Mouse (Mus musculus): ENCODE results near the gene Etfbkmt. TPM values are rescaled to one million over a fixed set of nuclear protein-coding genes. Genes with fewer than 3 reads are reported as not detected.
"Not testable (repeated sequence)": the region's sequence is repeated elsewhere in the genome, so short reads cannot be mapped to it uniquely, and the experiment has no call there.

Gene Etfbkmt
- total RNA-seq (2021) = 10 to 100 TPM in 1 of 2 experiments, 1 to 10 TPM in 1; 7.5 to 13.5 TPM
- long read RNA-seq, experiment 1, partial matches to known transcripts = 0 of 2 reads
- long read RNA-seq, experiment 1, other reads (novel, unspliced or antisense) = 2 of 2 reads
- long read RNA-seq, experiment 2, partial matches to known transcripts = 0 of 6 reads
- long read RNA-seq, experiment 2, other reads (novel, unspliced or antisense) = 1 of 6 reads

GRCm38 (mm10) chr6:149139471-149139870 lies at the start of gene Etfbkmt:
Gene Etfbkmt, plus strand, starts transcription at chr6:149139849.
- no peak for DNase-seq

- DNase-seq = no peak
Observed at GRCm38 (mm10) chr6:149092406-149092805, 47.2 kb upstream of the Etfbkmt start.

- no peak for DNase-seq
Observed at GRCm38 (mm10) chr6:149093465-149093864, 46.2 kb upstream of the Etfbkmt start.

GRCm38 (mm10) chr6:149094555-149094954 lies 45.1 kb upstream of the Etfbkmt start:
- no peak for DNase-seq

- DNase-seq = no peak
Observed at GRCm38 (mm10) chr6:149095389-149095788, 44.3 kb upstream of the Etfbkmt start.

- DNase-seq = no peak
Observed at GRCm38 (mm10) chr6:149096233-149096632, 43.4 kb upstream of the Etfbkmt start.

- DNase-seq = no peak
Observed at GRCm38 (mm10) chr6:149097276-149097675, 42.4 kb upstream of the Etfbkmt start.

- DNase-seq = no peak
Observed at GRCm38 (mm10) chr6:149098993-149099392, 40.7 kb upstream of the Etfbkmt start.

- peak; percentile 42 for DNase-seq
Observed at GRCm38 (mm10) chr6:149100174-149101075, 39.2 kb upstream of the Etfbkmt start.

- peak; percentile 83 for DNase-seq
Observed at GRCm38 (mm10) chr6:149101076-149101942, 38.3 kb upstream of the Etfbkmt start, which contains the start of gene Dennd5b. Gene Dennd5b, minus strand, starts transcription at chr6:149101680.

- DNase-seq = no peak
Observed at GRCm38 (mm10) chr6:149101943-149102243, 37.8 kb upstream of the Etfbkmt start.

- DNase-seq = no peak
Observed at GRCm38 (mm10) chr6:149103451-149103850, 36.2 kb upstream of the Etfbkmt start.

GRCm38 (mm10) chr6:149107615-149108014 lies 32.0 kb upstream of the Etfbkmt start:
- no peak for DNase-seq

GRCm38 (mm10) chr6:149108909-149109308 lies 30.7 kb upstream of the Etfbkmt start:
- no peak for DNase-seq

- no peak for DNase-seq
Observed at GRCm38 (mm10) chr6:149116992-149117391, 22.7 kb upstream of the Etfbkmt start.

GRCm38 (mm10) chr6:149118935-149119334 lies 20.7 kb upstream of the Etfbkmt start:
- DNase-seq = no peak

- peak; percentile 52 for DNase-seq
Observed at GRCm38 (mm10) chr6:149119853-149120252, 19.8 kb upstream of the Etfbkmt start.

GRCm38 (mm10) chr6:149123042-149123441 lies 16.6 kb upstream of the Etfbkmt start:
- DNase-seq = no peak

GRCm38 (mm10) chr6:149126675-149127074 lies 13.0 kb upstream of the Etfbkmt start:
- peak; percentile 15 for DNase-seq

GRCm38 (mm10) chr6:149129870-149130269 lies 9.8 kb upstream of the Etfbkmt start, which contains the start of gene Gm10203:
Gene Gm10203, plus strand, starts transcription at chr6:149130170.
- not testable (repeated sequence) for DNase-seq

GRCm38 (mm10) chr6:149131111-149131510 lies 8.5 kb upstream of the Etfbkmt start:
- no peak for DNase-seq

GRCm38 (mm10) chr6:149132311-149133077 lies 7.2 kb upstream of the Etfbkmt start:
- peak; percentile 19 for DNase-seq
